Mouse (Mus musculus): ENCODE measurements around the gene Hivep2. TPM values are rescaled to one million over a fixed set of nuclear protein-coding genes. Genes with fewer than 3 reads are reported as not detected.
A peak's percentile ranks its signal among the peaks of the same experiment; 100 is the strongest.

The Hivep2 gene
- polyA plus RNA-seq, 1 experiment from 2014 or later = 6.3 TPM

DNA sequence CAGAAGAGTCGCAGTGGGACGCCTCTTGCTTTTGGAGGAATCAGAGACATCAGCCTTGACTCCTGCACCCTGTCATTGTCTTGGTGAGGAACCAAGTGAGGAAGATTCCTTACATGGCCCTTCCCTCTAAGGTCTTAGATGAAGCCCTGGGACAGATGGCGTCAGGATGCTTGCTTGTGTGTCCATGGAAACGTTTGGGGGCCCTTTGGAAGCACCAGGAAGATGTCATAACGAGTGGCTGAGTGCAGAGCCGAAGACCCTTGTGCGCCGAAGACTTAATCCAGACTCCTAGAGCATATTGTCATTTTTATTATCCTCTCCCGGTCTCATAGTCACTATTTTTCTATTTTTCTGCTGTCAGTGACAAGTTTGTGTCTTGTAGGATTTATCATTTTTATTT is 111.0 kb downstream of the Hivep2 start:
- H3K27ac ChIP-seq = no peak overlapping the region
- no peak for ATAC-seq
- 69% methylated on average over 9 of the region's 9 CpGs for WGBS

GRCm38 (mm10) chr10:14080830-14081229 is 115.0 kb downstream of the Hivep2 start:
- Histone ChIP-seq H3K9ac (replicated peaks) (no peak overlapping the region), H3K4me1 (replicated peaks) (peaks cover 12% of the 10 kb centered on the region; the same call in 1 of the 2 replicates), H3K4me2 (replicated peaks) (no peak overlapping the region), H3K9me3 (no peaks in the 10 kb centered on the region), H3K27ac (no peak overlapping the region), H3K27me3 (no peaks in the 10 kb centered on the region), H3K36me3 (no peaks in the 10 kb centered on the region), H3K4me3 (replicated peaks) (no peak overlapping the region)
- ATAC-seq = no peak
- WGBS = 87% methylated on average over 6 of the region's 6 CpGs

More for the DNA sequence above, 111.0 kb downstream of the Hivep2 start:
- no peak overlapping the region for H3K9ac ChIP-seq (replicated peaks)
- H3K27me3 ChIP-seq = no peaks in the 10 kb centered on the region
- no peak overlapping the region for H3K4me3 ChIP-seq (replicated peaks)
- no peaks in the 10 kb centered on the region for H3K9me3 ChIP-seq
- H3K4me2 ChIP-seq (replicated peaks) = no peak overlapping the region
- peaks cover 12% of the 10 kb centered on the region for H3K4me1 ChIP-seq (replicated peaks)
- H3K36me3 ChIP-seq = no peaks in the 10 kb centered on the region

GRCm38 (mm10) chr10:14081824-14082223 is 115.9 kb downstream of the Hivep2 start:
- no peak overlapping the region; the same call in 1 of the 2 replicates for H3K27ac ChIP-seq
- H3K9ac ChIP-seq (replicated peaks) = no peak overlapping the region
- no peak overlapping the region for H3K4me3 ChIP-seq (replicated peaks)
- no peaks in the 10 kb centered on the region for H3K9me3 ChIP-seq
- peak; percentile 66 for ATAC-seq
- H3K36me3 ChIP-seq = no peaks in the 10 kb centered on the region
- WGBS = 50% methylated on average over 3 of the region's 3 CpGs
- no peaks in the 10 kb centered on the region for H3K27me3 ChIP-seq
- H3K4me2 ChIP-seq (replicated peaks) = no peak overlapping the region
- peaks cover 10% of the 10 kb centered on the region; the same call in 1 of the 2 replicates for H3K4me1 ChIP-seq (replicated peaks)

DNA sequence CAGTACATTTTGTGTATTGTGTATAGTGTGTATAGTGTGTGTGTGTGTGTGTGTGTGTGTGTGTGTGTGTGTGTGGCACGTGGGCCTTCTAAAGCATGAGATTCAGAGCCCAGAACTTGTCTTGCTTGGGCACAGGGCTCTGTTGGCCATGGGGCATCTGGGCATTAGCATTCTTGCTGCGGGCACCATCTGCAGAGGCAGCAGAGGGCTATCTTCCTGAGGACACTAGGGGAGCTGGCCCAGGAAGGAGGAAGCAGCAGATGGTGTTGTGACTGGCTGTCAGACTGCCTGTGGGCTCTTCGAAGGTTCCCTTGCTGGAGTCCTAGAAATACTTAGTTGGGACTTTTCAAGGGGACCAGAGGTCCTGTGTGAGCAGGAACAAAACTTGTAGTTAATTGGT is 116.4 kb downstream of the Hivep2 start:
- Histone ChIP-seq H3K36me3 (no peaks in the 10 kb centered on the region), H3K27ac (no peak overlapping the region; the same call in 1 of the 2 replicates), H3K27me3 (no peaks in the 10 kb centered on the region), H3K4me1 (replicated peaks) (0 out of 2 replicates have a peak, but pooled peaks cover 7% of the 10 kb centered on the region), H3K9ac (replicated peaks) (no peak overlapping the region), H3K4me2 (replicated peaks) (no peak overlapping the region), H3K4me3 (replicated peaks) (no peak overlapping the region), H3K9me3 (no peaks in the 10 kb centered on the region)
- 80% methylated on average over 3 of the region's 3 CpGs for WGBS
- ATAC-seq = peak; percentile 68

DNA sequence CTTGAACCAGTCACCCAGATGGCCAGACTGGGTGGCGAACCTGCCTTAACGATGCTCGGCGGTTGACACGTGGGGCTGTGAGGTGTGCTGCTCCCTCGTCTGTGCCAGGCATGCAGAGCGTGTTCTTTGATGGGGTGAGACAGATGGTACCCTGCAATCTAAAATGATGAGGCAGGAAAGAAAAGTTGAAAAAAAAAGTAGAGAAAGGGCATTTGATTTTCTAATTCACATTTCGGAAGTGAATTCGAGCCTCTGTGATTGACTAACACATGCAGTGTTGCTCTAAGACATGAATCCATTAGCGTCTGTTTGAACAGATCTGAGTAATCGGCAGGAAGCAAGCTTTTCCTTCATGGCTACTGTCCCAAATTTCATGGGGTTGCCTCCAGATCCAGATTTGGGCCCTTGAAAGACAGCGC is 119.4 kb downstream of the Hivep2 start:
- H3K9me3 ChIP-seq = no peaks in the 10 kb centered on the region
- no peak overlapping the region for H3K4me3 ChIP-seq (replicated peaks)
- H3K4me2 ChIP-seq (replicated peaks) = no peak overlapping the region
- H3K27ac ChIP-seq = no peak overlapping the region
- no peaks in the 10 kb centered on the region for H3K27me3 ChIP-seq
- H3K9ac ChIP-seq (replicated peaks) = no peak overlapping the region
- 87% methylated on average over 12 of the region's 12 CpGs for WGBS
- ATAC-seq = no peak
- H3K4me1 ChIP-seq (replicated peaks) = 0 out of 2 replicates have a peak, but pooled peaks cover 7% of the 10 kb centered on the region
- H3K36me3 ChIP-seq = no peaks in the 10 kb centered on the region

DNA sequence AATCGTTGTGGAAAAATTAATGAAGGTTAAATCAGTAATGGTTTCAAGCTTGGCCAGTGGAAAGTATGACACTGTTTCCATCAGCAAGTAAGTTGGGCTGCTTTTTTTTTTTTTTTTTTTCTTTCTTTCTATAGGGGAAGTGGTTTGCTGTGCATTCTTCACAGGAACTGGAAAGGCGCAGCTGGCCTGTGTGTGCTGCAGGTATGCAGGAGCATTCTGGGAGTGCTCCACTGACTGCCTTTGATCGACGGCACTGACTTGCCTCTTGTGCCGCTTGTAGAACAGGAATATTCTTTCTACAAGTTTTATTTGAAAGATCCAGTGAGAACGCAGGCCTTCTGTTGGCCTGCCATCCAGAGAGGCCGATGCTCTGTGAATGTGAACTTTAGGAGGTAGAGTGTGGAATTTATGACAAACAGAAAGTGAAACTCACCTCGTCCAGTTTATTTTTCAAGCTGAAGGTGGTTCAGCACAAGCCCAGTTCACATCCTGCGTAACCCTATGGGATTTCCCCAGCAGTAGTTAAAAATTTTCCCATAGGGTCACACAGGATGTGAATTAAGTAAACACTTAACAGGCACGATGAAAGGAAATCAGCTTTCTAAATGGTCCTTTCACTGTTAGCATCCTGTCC is 120.1 kb downstream of the Hivep2 start:
- no peak overlapping the region for H3K4me3 ChIP-seq (replicated peaks)
- 89% methylated on average over 10 of the region's 10 CpGs for WGBS
- 0 out of 2 replicates have a peak, but pooled peaks cover 7% of the 10 kb centered on the region for H3K4me1 ChIP-seq (replicated peaks)
- ATAC-seq = no peak
- no peak overlapping the region for H3K9ac ChIP-seq (replicated peaks)
- H3K4me2 ChIP-seq (replicated peaks) = no peak overlapping the region
- H3K27me3 ChIP-seq = no peaks in the 10 kb centered on the region
- H3K27ac ChIP-seq = no peak overlapping the region
- H3K36me3 ChIP-seq = no peaks in the 10 kb centered on the region
- H3K9me3 ChIP-seq = no peaks in the 10 kb centered on the region

DNA sequence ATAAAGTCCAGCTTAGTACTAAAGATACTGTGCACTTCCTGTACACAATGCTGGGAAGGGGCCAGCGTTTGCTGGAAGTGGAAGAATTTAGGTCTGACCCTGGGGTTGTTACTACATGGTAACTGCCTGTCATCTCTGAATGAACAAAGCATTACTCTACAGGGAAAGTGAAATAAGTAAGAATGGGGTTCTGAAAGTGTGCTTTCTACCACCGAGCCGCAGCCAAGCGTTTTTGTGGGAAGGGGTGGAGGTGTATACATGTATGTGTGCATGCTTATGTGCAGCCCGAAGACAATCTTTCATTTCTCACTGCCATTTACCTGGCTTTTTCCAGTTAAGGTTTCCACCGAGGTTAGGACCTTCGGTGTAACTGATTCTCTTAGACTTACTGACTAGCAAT is 121.4 kb downstream of the Hivep2 start:
- H3K4me3 ChIP-seq (replicated peaks) = no peak overlapping the region
- H3K4me2 ChIP-seq (replicated peaks) = no peak overlapping the region
- no peaks in the 10 kb centered on the region for H3K36me3 ChIP-seq
- no peak overlapping the region for H3K27ac ChIP-seq
- H3K9me3 ChIP-seq = 0 out of 2 replicates have a peak, but pooled peaks cover 1% of the 10 kb centered on the region
- WGBS = 92% methylated on average over 7 of the region's 7 CpGs
- H3K9ac ChIP-seq (replicated peaks) = no peak overlapping the region
- no peak for ATAC-seq
- 0 out of 2 replicates have a peak, but pooled peaks cover under 1% of the 10 kb centered on the region for H3K4me1 ChIP-seq (replicated peaks)
- H3K27me3 ChIP-seq = no peaks in the 10 kb centered on the region

DNA sequence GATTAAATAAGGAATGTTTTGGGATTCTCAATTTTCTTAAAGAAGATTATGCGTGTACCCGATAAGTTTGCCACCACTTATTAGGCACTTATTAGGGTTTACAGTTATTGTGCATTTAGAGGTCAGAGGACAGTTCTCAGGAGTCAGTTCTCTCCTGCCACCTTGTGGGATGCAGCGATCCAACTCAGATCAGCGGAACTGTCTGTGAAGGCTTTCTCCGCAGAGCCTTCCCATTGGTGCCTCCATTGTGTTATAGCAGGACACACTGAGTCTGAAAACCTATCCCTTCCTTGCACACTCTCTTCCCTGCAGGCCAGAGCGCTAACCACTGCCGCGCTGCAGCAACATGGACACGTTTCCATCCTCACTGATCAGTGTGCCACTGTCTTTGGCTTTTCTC is 123.6 kb downstream of the Hivep2 start:
- Histone ChIP-seq H3K27me3 (no peaks in the 10 kb centered on the region), H3K9ac (replicated peaks) (no peak overlapping the region), H3K36me3 (no peaks in the 10 kb centered on the region), H3K4me3 (replicated peaks) (no peak overlapping the region), H3K9me3 (0 out of 2 replicates have a peak, but pooled peaks cover 2% of the 10 kb centered on the region), H3K27ac (no peak overlapping the region), H3K4me1 (replicated peaks) (no peaks in the 10 kb centered on the region), H3K4me2 (replicated peaks) (no peak overlapping the region)
- ATAC-seq = peak; percentile 50; the same call in 1 of the 2 replicates
- WGBS = 51% methylated on average over 9 of the region's 9 CpGs

GRCm38 (mm10) chr10:14094033-14094432 is 128.2 kb downstream of the Hivep2 start:
- Histone ChIP-seq H3K9ac (replicated peaks) (no peak overlapping the region), H3K4me3 (replicated peaks) (no peak overlapping the region), H3K4me1 (replicated peaks) (no peaks in the 10 kb centered on the region), H3K27ac (no peak overlapping the region), H3K9me3 (0 out of 2 replicates have a peak, but pooled peaks cover 2% of the 10 kb centered on the region), H3K36me3 (no peaks in the 10 kb centered on the region), H3K27me3 (no peaks in the 10 kb centered on the region), H3K4me2 (replicated peaks) (no peak overlapping the region)
- WGBS = 88% methylated on average over 4 of the region's 4 CpGs
- ATAC-seq = no peak

- ATAC-seq = no peak
- no peak overlapping the region for H3K27ac ChIP-seq
- no peaks in the 10 kb centered on the region for H3K36me3 ChIP-seq
- H3K4me2 ChIP-seq (replicated peaks) = no peak overlapping the region
- 85% methylated on average over 3 of the region's 3 CpGs for WGBS
- H3K4me3 ChIP-seq (replicated peaks) = no peak overlapping the region
- H3K9me3 ChIP-seq = 0 out of 2 replicates have a peak, but pooled peaks cover 2% of the 10 kb centered on the region
- H3K27me3 ChIP-seq = no peaks in the 10 kb centered on the region
- H3K9ac ChIP-seq (replicated peaks) = no peak overlapping the region
- no peaks in the 10 kb centered on the region for H3K4me1 ChIP-seq (replicated peaks)
These were observed 130.2 kb downstream of the Hivep2 start for GRCm38 (mm10) chr10:14096045-14096444.

DNA sequence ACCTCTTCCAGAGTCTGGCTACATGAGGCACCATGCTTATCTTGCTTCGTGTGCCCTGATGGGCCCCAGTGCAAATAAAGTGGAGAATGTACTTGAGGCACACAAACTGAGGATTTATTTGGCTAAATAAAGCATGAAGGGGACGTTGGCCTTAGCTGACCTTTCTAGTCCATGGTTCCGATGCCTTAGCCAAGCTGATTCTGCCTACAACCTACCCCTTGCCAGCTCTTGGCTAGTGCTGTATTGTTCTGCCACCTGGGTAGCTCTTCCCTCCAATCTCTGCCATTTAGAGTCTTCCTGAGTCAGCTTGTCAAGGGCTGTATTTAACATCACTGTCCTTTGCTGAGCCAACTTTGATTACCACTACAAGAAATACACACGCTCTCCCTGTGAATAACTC is 133.3 kb downstream of the Hivep2 start:
- H3K4me1 ChIP-seq (replicated peaks) = no peaks in the 10 kb centered on the region
- ATAC-seq = no peak
- H3K27me3 ChIP-seq = no peaks in the 10 kb centered on the region
- WGBS = 80% methylated on average over 4 of the region's 4 CpGs
- H3K27ac ChIP-seq = no peak overlapping the region
- H3K4me3 ChIP-seq (replicated peaks) = no peak overlapping the region
- no peak overlapping the region for H3K9ac ChIP-seq (replicated peaks)
- H3K9me3 ChIP-seq = no peaks in the 10 kb centered on the region
- no peak overlapping the region for H3K4me2 ChIP-seq (replicated peaks)
- no peaks in the 10 kb centered on the region for H3K36me3 ChIP-seq

DNA sequence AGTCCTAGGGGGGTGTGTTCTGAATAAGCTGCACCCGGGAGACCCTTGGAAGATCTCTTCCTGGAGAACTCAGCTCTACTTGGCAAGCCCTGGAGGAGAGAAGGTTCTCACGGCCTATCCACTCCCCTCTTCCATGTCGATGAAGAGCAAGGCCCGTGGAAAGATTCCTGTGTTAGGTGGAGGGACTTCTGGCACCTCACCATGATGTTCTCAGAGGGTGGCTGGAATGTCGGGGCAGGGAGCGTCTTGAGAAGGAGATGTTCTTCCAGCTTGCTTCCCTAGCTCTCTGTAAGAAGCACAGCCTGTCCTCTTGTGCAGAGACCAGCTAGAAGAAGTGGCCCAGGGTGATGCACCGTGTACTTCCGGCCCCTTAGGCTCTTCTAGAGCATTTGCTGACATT is 134.2 kb downstream of the Hivep2 start:
- H3K4me3 ChIP-seq (replicated peaks) = no peak overlapping the region
- no peaks in the 10 kb centered on the region for H3K27me3 ChIP-seq
- no peaks in the 10 kb centered on the region for H3K36me3 ChIP-seq
- WGBS = 92% methylated on average over 8 of the region's 8 CpGs
- no peak overlapping the region for H3K27ac ChIP-seq
- no peak for ATAC-seq
- H3K9me3 ChIP-seq = no peaks in the 10 kb centered on the region
- H3K9ac ChIP-seq (replicated peaks) = no peak overlapping the region
- H3K4me2 ChIP-seq (replicated peaks) = no peak overlapping the region
- no peaks in the 10 kb centered on the region for H3K4me1 ChIP-seq (replicated peaks)

- no peak overlapping the region for H3K9ac ChIP-seq (replicated peaks)
- ATAC-seq = no peak
- no peaks in the 10 kb centered on the region for H3K36me3 ChIP-seq
- H3K4me3 ChIP-seq (replicated peaks) = no peak overlapping the region
- no peaks in the 10 kb centered on the region for H3K27me3 ChIP-seq
- no peak overlapping the region for H3K4me2 ChIP-seq (replicated peaks)
- 76% methylated on average over 3 of the region's 3 CpGs for WGBS
- H3K9me3 ChIP-seq = no peaks in the 10 kb centered on the region
- no peak overlapping the region for H3K27ac ChIP-seq
- no peaks in the 10 kb centered on the region for H3K4me1 ChIP-seq (replicated peaks)
These were observed 135.0 kb downstream of the Hivep2 start for GRCm38 (mm10) chr10:14100847-14101246.

Data from midbrain, embryonic 13.5 days (tissue).